Mouse (Mus musculus) lung, adult 2 months (tissue): ENCODE measurements at regions not wholly inside any gene's neighbourhood (a gene's known extent, or its start where the extent isn't known, plus 50 kb on each side); places are given as distances from the start of the nearest gene placed in this dataset.

Source experiments
- CTCF ChIP-seq: fragments of 200-500 bp; IDR thresholded peaks from 2 replicates; pipeline ENCODE4 v1.5.1; 2011; ENCODE audit warnings: mild to moderate bottlenecking, low read length, control low read depth; ENCODE audit not compliant: insufficient read depth
- POLR2A ChIP-seq: fragments of 200-500 bp; IDR thresholded peaks from 2 replicates; pipeline ENCODE4 v1.6.1; 2011; ENCODE audit warnings: low read depth, mild to moderate bottlenecking, control low read depth, low read length, borderline replicate concordance; ENCODE audit errors: extremely low read depth

GRCm38 (mm10) chr10:96486724-96487123 is 130.1 kb upstream of the Btg1 start:
- TF ChIP-seq CTCF = no peak
- TF ChIP-seq POLR2A = no peak
